Mouse (Mus musculus): ENCODE results near the gene Cacul1. TPM values are rescaled to one million over a fixed set of nuclear protein-coding genes. Genes with fewer than 3 reads are reported as not detected.

The Cacul1 gene
- 17.6 and 18.4 TPM in 2 replicates for polyA plus RNA-seq (2021; fragmentation: Nextera tagmentation)
- long read RNA-seq, experiment 1, full-length matches to known transcripts: 77 of 135 reads
- long read RNA-seq, experiment 1, partial matches to known transcripts: 7 of 135 reads
- long read RNA-seq, experiment 1, other reads (novel, unspliced or antisense): 51 of 135 reads
- long read RNA-seq, experiment 2, full-length matches to known transcripts: 4 of 16 reads
- long read RNA-seq, experiment 2, partial matches to known transcripts: 0 of 16 reads
- long read RNA-seq, experiment 2, other reads (novel, unspliced or antisense): 12 of 16 reads

DNA sequence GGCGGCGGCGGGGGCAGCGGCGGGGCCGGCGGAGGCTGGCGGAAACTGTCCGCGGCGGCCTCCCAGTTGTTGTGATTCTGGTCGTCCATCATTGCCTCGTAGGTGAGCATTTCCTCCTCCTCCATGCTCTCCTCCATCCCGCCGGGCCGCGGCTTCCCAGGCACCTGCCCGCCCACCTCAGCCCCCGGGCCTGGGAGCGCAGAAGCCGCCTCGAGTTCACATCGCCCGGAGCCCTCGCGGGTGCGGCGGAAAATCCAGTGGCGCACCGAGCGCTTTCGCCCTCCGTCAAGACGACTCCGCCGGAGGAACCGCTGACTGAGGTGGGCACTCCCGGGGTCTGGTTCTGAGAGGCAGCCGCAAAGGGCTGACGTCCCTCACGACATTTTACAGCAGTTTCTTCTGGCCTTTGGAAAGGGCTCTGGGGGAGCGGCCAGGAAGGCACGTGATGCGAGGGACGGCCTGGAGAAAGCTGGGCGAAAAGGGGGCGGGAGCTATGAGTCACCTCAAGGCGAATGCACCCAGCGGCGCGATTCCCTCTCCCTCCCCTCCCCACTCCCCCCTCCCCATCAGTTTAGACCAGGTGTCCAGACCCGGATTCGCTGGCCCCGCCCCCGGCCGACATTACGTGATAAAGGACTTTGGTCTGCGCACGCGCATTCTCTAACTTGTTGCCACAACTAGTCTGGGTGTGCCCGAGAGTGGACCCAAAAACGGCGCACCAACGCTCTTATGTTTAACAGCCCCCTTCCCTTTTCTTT is at the start of gene Cacul1:
TSS of gene Cacul1 (minus strand) at position 444 of the 758 bp plus-strand sequence.

Other genes with a start within 250 kb of the Cacul1 start
- gene Prlhr, start 112.7 kb downstream of the Cacul1 start, polyA plus RNA-seq (2021; fragmentation: Nextera tagmentation): not detected in 2 replicates
- gene Nanos1, start 175.0 kb upstream of the Cacul1 start, polyA plus RNA-seq (2021; fragmentation: Nextera tagmentation): 5.5 and 14.3 TPM in 2 replicates
- 30.2 and 34.1 TPM in 2 replicates for gene Eif3a, start 209.6 kb upstream of the Cacul1 start, polyA plus RNA-seq (2021; fragmentation: Nextera tagmentation)
- 36.7 and 52.5 TPM in 2 replicates for gene Fam45a, start 230.6 kb upstream of the Cacul1 start, polyA plus RNA-seq (2021; fragmentation: Nextera tagmentation)